Mouse (Mus musculus): ENCODE data around the gene Maml3. TPM values are rescaled to one million over a fixed set of nuclear protein-coding genes. Genes with fewer than 3 reads are reported as not detected.

Gene Maml3
- polyA plus RNA-seq, 1 experiment from 2014 or later: 4.1 TPM

- WGBS: 4% methylated on average over 5 of the region's 5 CpGs
- peak; percentile 54; the same call in 1 of the 2 replicates for ATAC-seq
- no peaks in the 10 kb centered on the region for H3K9me3 ChIP-seq
Observed at GRCm38 (mm10) chr3:51868857-51869256, 236.0 kb downstream of the Maml3 start.

DNA sequence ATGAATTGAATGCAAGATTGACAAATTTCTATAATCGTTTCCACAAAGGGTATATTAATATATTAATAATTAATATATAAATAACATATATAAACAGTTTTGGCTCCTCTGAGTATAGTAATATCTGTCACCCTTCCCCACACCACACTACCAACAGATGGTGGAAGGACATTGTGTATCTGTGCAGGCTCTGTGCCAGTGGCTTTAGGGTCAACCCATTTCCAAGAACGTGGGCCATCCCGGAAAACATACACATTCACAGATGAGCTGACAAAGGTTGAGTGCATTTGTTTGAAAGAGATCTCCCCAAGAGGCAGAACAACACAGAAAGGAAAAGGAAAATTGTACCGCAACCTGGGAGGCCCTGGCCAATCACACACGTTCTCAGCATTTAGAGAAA, 238.4 kb downstream of the Maml3 start:
- Histone ChIP-seq H3K36me3 (no peaks in the 10 kb centered on the region), H3K9ac (no peak overlapping the region), H3K27me3 (replicated peaks) (no peaks in the 10 kb centered on the region), H3K9me3 (no peaks in the 10 kb centered on the region), H3K4me3 (replicated peaks) (no peak overlapping the region), H3K4me1 (replicated peaks) (peaks cover 17% of the 10 kb centered on the region), H3K4me2 (replicated peaks) (no peak overlapping the region), H3K27ac (no peak overlapping the region)
- no peak for ATAC-seq
- WGBS: 79% methylated on average over 5 of the region's 5 CpGs

More at GRCm38 (mm10) chr3:51868857-51869256, 236.0 kb downstream of the Maml3 start:
- Histone ChIP-seq H3K4me2 (replicated peaks) (no peak overlapping the region), H3K36me3 (no peaks in the 10 kb centered on the region), H3K4me1 (replicated peaks) (peaks cover 24% of the 10 kb centered on the region), H3K9ac (no peak overlapping the region), H3K4me3 (replicated peaks) (no peak overlapping the region), H3K27ac (peak overlapping the region; percentile 1; the same call in 1 of the 2 replicates), H3K27me3 (replicated peaks) (no peaks in the 10 kb centered on the region)

GRCm38 (mm10) chr3:51861631-51862030, 243.2 kb downstream of the Maml3 start:
- no peak overlapping the region for H3K4me2 ChIP-seq (replicated peaks)
- no peaks in the 10 kb centered on the region for H3K27me3 ChIP-seq (replicated peaks)
- WGBS: 91% methylated on average over 9 of the region's 9 CpGs
- H3K4me1 ChIP-seq (replicated peaks): no peaks in the 10 kb centered on the region; the same call in 1 of the 2 replicates
- no peaks in the 10 kb centered on the region for H3K9me3 ChIP-seq
- no peak overlapping the region for H3K27ac ChIP-seq
- H3K4me3 ChIP-seq (replicated peaks): no peak overlapping the region
- no peaks in the 10 kb centered on the region for H3K36me3 ChIP-seq
- no peak for ATAC-seq
- no peak overlapping the region for H3K9ac ChIP-seq

DNA sequence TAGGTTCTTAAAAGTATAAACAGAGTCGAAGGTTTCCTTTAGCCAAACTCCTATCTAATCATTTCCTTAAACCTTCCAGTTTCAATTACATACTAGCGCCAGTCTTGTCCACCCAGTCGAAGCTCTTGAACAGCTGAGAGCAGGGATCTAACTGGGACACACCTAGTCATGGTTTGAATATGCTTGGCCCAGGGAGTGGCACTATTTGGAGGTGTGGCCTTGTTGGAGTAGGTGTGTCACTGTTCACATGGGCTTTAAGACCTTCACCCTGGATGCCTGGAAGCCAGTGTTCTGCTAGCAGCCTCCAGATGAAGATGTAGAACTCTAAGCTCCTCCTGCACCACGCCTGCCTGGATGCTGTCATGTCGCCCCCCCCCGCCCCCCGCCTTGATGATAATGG, 244.4 kb downstream of the Maml3 start:
- Histone ChIP-seq H3K27ac (no peak overlapping the region), H3K9me3 (no peaks in the 10 kb centered on the region), H3K9ac (no peak overlapping the region), H3K4me3 (replicated peaks) (no peak overlapping the region), H3K27me3 (replicated peaks) (no peaks in the 10 kb centered on the region), H3K4me2 (replicated peaks) (no peak overlapping the region), H3K4me1 (replicated peaks) (no peaks in the 10 kb centered on the region; the same call in 1 of the 2 replicates), H3K36me3 (no peaks in the 10 kb centered on the region)
- peak; percentile 87 for ATAC-seq
- 83% methylated on average over 7 of the region's 7 CpGs for WGBS

- H3K36me3 ChIP-seq: no peaks in the 10 kb centered on the region
- no peak overlapping the region for H3K9ac ChIP-seq
- no peaks in the 10 kb centered on the region for H3K27me3 ChIP-seq (replicated peaks)
- H3K9me3 ChIP-seq: no peaks in the 10 kb centered on the region
- H3K4me1 ChIP-seq (replicated peaks): no peaks in the 10 kb centered on the region; the same call in 1 of the 2 replicates
- 47% methylated on average over 2 of the region's 2 CpGs for WGBS
- no peak overlapping the region for H3K4me2 ChIP-seq (replicated peaks)
- H3K27ac ChIP-seq: no peak overlapping the region
- H3K4me3 ChIP-seq (replicated peaks): no peak overlapping the region
- ATAC-seq: peak; percentile 54
Observed at GRCm38 (mm10) chr3:51859208-51859607, 245.7 kb downstream of the Maml3 start.

- no peak for ATAC-seq
- no peak overlapping the region for H3K4me2 ChIP-seq (replicated peaks)
- H3K9ac ChIP-seq: no peak overlapping the region
Observed at GRCm38 (mm10) chr3:51854152-51854551, 250.7 kb downstream of the Maml3 start.

DNA sequence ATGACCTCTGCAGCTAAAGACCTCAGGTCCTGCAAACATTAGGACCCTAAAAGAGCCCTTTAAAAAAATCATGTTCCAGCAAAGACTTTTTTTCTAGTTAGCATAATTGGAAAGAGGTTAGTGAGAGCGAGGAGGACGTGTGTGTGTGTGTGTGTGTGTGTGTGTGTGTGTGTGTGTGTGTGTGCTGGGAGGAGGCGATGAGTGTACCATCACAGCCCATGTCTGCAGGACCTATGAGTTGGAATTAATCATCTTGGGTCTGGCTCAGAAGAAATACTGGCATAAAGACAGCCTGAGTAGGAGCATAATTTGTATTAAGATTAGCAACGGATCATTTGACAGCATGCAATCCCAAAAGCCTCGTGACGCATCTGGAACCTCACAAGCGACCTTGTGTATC, 251.3 kb downstream of the Maml3 start:
- peaks cover 8% of the 10 kb centered on the region for H3K4me1 ChIP-seq (replicated peaks)
- H3K27me3 ChIP-seq (replicated peaks): no peaks in the 10 kb centered on the region
- no peak overlapping the region for H3K4me2 ChIP-seq (replicated peaks)
- WGBS: 89% methylated on average over 7 of the region's 7 CpGs
- H3K4me3 ChIP-seq (replicated peaks): no peak overlapping the region
- no peak overlapping the region for H3K27ac ChIP-seq
- H3K9me3 ChIP-seq: no peaks in the 10 kb centered on the region
- H3K36me3 ChIP-seq: no peaks in the 10 kb centered on the region
- no peak for ATAC-seq
- H3K9ac ChIP-seq: no peak overlapping the region

More at GRCm38 (mm10) chr3:51854152-51854551, 250.7 kb downstream of the Maml3 start:
- Histone ChIP-seq H3K36me3 (no peaks in the 10 kb centered on the region), H3K27ac (no peak overlapping the region), H3K4me1 (replicated peaks) (peaks cover 8% of the 10 kb centered on the region), H3K9me3 (no peaks in the 10 kb centered on the region), H3K4me3 (replicated peaks) (no peak overlapping the region), H3K27me3 (replicated peaks) (no peaks in the 10 kb centered on the region)
- WGBS: 80% methylated on average over 10 of the region's 10 CpGs

DNA sequence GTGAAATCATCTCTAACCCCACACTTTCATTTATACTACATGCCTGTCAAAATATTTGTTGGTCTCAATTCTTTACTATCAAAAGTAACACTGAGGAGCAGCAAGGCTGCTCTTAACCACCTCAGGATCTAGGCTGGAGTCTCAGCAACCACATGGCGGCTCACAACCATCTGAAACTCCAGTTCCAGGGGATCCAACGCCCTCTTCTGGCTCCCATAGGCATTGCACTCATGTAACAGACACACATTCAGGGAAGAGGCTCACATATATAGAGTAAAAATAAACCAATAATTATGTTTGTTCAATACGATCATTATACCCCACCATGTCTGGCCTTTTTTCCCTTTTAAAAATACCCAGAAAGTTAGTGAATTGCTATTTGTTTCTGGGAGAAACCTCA, 252.2 kb downstream of the Maml3 start:
- Histone ChIP-seq H3K4me1 (replicated peaks) (peaks cover 8% of the 10 kb centered on the region), H3K4me3 (replicated peaks) (no peak overlapping the region), H3K9ac (no peak overlapping the region), H3K9me3 (no peaks in the 10 kb centered on the region), H3K27me3 (replicated peaks) (no peaks in the 10 kb centered on the region), H3K36me3 (no peaks in the 10 kb centered on the region), H3K4me2 (replicated peaks) (no peak overlapping the region), H3K27ac (no peak overlapping the region)
- ATAC-seq: no peak
- WGBS: 78% methylated on average over 3 of the region's 3 CpGs

GRCm38 (mm10) chr3:51851596-51851995, 253.3 kb downstream of the Maml3 start:
- Histone ChIP-seq H3K4me1 (replicated peaks) (peaks cover 8% of the 10 kb centered on the region), H3K27me3 (replicated peaks) (no peaks in the 10 kb centered on the region), H3K9me3 (no peaks in the 10 kb centered on the region), H3K9ac (no peak overlapping the region), H3K4me3 (replicated peaks) (no peak overlapping the region), H3K27ac (no peak overlapping the region), H3K4me2 (replicated peaks) (no peak overlapping the region), H3K36me3 (no peaks in the 10 kb centered on the region)
- no peak for ATAC-seq
- 67% methylated on average over 7 of the region's 7 CpGs for WGBS

GRCm38 (mm10) chr3:51849462-51849861, 255.4 kb downstream of the Maml3 start:
- H3K9ac ChIP-seq: no peak overlapping the region
- H3K36me3 ChIP-seq: no peaks in the 10 kb centered on the region
- no peak overlapping the region for H3K27ac ChIP-seq
- peak overlapping the region; percentile 33; the same call in 1 of the 2 replicates for H3K4me2 ChIP-seq (replicated peaks)
- no peak overlapping the region for H3K4me3 ChIP-seq (replicated peaks)
- no peaks in the 10 kb centered on the region for H3K9me3 ChIP-seq
- peaks cover 14% of the 10 kb centered on the region for H3K4me1 ChIP-seq (replicated peaks)
- ATAC-seq: no peak; the same call in 1 of the 2 replicates
- H3K27me3 ChIP-seq (replicated peaks): no peaks in the 10 kb centered on the region
- 24% methylated on average over 6 of the region's 6 CpGs for WGBS

DNA sequence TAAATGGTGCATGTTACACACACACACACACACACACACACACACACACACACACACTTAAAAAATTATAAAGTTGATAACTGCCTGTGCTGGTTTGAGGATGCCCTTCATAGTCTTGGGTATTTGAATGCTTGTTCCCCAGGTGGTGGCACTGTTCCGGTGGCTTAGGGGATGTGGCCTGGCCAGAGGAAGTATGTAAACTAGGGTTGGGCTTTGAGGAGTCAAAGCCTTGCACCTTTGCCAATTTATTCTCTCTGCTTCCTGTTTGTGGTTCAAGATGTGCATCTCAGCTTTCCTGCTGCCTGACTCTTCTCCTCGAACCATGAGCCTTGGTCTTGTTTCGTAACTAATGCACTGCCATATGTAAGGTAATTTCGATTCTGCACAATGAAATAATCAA, 257.6 kb downstream of the Maml3 start:
- no peak overlapping the region for H3K27ac ChIP-seq
- WGBS: 89% methylated on average over 4 of the region's 4 CpGs
- ATAC-seq: no peak
- H3K4me1 ChIP-seq (replicated peaks): peaks cover 14% of the 10 kb centered on the region
- H3K36me3 ChIP-seq: no peaks in the 10 kb centered on the region
- no peaks in the 10 kb centered on the region for H3K27me3 ChIP-seq (replicated peaks)
- H3K4me2 ChIP-seq (replicated peaks): no peak overlapping the region
- H3K9me3 ChIP-seq: no peaks in the 10 kb centered on the region
- no peak overlapping the region for H3K4me3 ChIP-seq (replicated peaks)
- no peak overlapping the region for H3K9ac ChIP-seq

GRCm38 (mm10) chr3:51844255-51844654, 260.6 kb downstream of the Maml3 start:
- ATAC-seq: no peak
- no peak overlapping the region for H3K9ac ChIP-seq
- H3K36me3 ChIP-seq: no peaks in the 10 kb centered on the region
- H3K4me3 ChIP-seq (replicated peaks): no peak overlapping the region
- H3K4me1 ChIP-seq (replicated peaks): peaks cover 7% of the 10 kb centered on the region
- H3K9me3 ChIP-seq: no peaks in the 10 kb centered on the region
- no peak overlapping the region for H3K27ac ChIP-seq
- H3K4me2 ChIP-seq (replicated peaks): no peak overlapping the region
- H3K27me3 ChIP-seq (replicated peaks): no peaks in the 10 kb centered on the region
- 76% methylated on average over 9 of the region's 9 CpGs for WGBS

- Histone ChIP-seq H3K9ac (no peak overlapping the region), H3K27ac (no peak overlapping the region), H3K9me3 (no peaks in the 10 kb centered on the region), H3K4me1 (replicated peaks) (peaks cover 8% of the 10 kb centered on the region; the same call in 1 of the 2 replicates), H3K4me2 (replicated peaks) (no peak overlapping the region), H3K36me3 (no peaks in the 10 kb centered on the region), H3K4me3 (replicated peaks) (no peak overlapping the region), H3K27me3 (replicated peaks) (no peaks in the 10 kb centered on the region)
- ATAC-seq: no peak
- WGBS: 83% methylated on average over 12 of the region's 12 CpGs
Observed at GRCm38 (mm10) chr3:51842140-51842539, 262.7 kb downstream of the Maml3 start.
